Mouse (Mus musculus): ENCODE results near the gene Ptrh1.
A peak's percentile ranks its signal among the peaks of the same experiment; 100 is the strongest.

The Ptrh1 gene

DNA sequence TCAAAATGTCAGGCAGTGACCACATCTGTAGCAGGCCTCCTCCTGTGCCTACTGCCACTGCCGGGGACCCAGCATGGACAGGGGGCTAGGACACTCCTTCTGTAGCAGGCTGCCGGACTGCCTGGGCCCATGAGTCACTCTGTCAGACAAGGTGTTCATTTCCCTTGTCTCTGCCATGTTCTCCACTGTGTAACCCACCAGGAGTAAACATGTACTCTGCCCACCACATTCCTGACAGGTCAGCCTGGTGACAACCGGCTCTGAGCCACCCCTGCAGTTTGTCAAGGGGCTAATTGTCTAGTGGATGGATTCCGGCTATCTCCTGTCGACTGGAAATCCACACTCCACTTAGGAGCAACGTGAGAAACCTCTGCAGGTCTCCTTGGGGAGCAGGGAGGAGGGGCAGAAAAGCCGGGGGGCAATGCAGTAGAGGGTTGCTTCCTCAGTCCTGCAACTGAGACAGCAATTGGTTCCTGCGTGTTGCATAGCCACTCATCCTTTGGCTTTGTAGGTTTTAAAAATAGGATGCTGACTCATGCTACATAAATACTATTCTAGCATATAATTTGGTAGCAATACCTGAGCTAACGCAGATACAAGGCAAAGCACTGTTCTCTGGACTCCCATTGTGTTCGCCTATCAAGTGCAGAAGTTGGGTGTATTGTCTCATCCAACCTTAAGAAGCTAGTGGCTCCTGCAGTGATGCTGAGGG, 22.8 kb downstream of the Ptrh1 start:
- DNase-seq: no peak

DNA sequence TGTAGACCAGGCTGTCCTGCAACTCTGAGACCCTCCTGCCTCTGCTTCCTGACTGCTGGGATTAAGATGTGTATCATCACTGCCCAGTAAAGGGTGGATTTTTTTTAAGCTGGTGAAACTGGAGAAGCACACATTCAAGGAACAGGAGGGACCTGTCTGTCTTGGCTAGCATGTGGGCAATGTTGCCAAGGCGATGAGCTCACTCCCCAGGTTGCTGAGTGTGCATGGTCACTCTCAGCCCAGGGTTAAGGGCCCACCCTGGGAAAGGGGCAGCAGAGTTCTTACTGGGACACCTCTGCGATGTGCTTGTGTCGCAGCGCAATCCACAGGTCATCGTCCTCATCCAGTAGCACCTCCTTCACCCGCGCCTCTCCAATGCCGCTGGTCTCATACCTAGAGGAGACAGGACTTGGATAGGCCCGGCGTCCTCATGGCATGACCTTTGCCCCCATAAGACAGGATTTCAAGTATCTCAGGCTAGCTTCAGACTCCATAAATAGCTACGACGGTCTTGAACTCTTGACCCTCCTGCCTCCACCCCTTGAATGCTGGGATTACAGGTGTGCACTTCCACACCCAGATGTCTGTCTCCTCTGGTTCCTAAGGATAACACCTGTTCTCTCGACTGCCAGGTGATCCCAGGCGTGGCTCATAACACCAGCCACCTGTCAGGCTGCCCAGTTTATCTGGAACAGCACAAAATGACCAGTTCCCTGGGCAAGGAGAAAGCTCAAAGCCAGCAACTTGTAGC, 33.4 kb downstream of the Ptrh1 start:
- DNase-seq: peak in 1 of 2 experiments; percentile 35

DNA sequence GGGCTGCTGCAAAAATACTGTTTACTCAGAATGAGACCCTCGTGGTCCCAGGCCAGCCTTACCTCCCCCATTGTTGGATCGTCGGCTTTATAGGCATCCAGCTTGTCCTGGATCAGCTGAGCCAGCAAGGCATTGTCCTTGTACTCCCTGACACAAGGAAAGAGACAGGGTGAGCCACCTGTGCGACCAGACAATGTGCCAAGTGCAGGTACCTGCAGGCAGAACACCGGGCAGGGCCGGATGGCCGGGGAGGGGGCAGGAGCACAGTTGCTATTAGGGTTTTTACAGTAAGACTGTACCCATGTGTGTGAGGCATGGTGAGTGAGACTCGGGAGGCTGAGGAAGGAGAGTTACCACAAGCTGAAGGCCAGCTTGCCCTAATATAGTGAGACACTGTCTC, 36.4 kb downstream of the Ptrh1 start:
- peak; percentile 71 to 82 for DNase-seq

DNA sequence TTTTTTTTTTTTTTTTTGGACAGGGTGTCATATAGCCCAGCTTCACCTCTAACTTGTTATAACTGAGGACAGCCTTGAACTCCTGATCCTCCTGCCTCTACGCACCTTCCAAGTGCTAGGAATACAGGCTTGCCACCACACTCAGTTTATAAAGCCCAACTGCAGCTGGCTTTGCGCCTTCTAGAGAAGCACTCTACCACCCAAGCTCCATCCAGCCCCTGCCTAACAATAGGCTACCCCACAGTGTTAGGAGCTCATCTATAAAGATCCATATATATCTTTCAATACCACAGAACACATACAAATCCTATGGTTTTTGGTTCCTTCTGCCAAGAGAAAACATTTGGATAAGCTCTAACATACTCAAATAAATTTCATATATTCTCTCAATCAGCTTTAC, 40.9 kb downstream of the Ptrh1 start:
- DNase-seq: peak in 1 of 2 experiments; percentile 52

DNA sequence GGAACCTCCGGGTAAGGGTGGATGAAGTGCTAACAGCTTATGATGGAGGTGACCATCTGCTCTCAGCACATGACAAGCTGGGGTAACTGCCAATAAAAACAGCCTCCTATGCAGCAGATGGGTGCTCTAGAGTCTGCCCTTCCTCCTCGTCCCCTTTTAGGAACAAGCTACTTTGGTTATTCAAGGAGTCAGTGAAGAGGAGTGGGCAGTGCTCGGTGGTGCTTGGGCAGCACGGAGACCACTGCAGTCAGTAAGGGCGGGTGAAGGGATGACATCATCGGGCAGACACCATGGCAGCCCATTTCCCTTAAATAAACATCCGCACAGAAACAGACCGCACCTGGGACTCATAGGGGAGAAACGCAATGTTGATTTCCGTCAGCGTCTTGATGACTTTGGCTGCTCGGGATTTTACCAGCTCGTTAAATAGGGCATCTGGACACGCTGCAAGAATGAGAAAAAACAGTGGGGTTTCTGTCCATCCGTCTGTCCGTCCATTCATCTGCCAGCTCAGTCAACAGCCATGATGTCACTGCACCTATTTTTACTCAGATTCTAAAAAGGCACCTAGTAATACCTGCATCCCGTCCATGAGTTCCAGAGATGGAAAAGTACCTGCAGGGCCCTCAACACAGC, 41.5 kb downstream of the Ptrh1 start:
- peak; percentile 88 to 91 for DNase-seq

DNA sequence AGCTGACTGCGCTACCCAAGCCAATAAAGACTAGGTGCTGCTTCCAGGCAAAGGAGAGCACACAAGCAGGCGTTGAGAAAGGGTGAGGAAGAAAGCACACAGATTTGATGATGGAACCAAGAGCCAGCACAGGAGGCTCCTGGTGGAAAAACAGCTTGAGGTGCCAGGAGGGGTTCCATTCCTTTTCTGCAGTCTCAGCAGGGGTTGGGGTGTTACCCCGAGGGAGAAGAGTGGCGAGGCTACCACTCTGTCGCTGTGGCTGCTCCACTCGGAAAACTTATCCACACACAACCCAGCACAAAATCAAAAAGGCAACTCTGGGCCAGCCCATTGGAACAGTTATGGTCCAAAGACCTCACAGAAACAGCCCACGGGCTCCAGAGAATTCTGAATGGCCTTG, 42.0 kb downstream of the Ptrh1 start:
- no peak for DNase-seq

DNA sequence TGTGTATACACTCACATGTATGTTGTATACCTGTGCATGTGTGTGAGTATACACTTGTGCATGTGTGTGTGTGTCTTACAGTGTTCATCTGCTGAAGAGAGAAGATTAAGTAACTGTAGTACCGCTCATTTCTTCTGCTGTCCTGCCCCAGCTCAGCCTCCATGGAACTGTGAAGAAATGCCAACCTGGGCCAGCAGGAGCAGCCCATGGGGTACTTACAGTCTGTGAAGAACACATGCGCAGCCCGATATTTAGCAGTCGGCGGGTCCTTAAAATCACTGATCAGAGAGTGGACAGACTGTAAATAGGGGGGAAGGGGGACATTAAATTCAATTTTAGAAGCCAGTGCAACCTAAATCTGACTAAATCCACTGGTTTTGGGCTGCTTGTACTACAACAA, 42.6 kb downstream of the Ptrh1 start:
- no peak for DNase-seq

DNA sequence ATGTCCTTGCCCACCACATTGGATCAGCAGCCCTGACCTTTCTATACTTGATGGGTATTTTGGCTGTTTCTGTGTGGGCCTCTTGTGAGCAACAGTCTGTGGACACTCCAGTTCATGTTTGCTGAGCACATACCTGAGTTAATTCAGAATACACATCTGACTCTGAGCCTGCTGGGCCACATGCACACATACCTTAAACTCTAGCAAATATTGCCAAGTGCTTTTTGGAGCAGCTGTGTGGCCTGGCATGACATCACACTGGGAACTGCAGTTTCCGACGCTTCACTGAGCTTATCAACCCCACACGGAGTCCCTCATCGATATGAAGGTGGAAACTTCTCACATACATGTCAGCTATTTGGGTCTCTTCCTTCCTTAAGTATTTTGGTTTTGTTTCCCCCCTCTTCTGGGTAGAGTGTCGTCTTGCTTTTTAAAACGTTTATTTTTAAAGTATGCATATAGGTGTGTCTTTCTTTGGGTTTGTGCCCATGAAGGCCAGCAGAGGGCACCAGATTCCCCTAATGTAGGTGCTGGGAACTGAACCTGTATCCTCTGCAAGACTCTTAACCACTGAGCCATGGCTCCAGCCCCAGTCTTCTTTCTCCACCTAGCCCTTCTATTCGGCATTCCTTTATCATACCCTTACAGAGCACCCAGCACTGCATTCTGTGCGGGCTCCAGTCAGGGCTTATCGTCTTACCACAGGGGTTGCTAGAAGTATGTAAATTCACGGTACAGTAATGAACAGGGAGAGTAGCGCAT, 45.6 kb downstream of the Ptrh1 start:
- peak; percentile 58 to 61 for DNase-seq

DNA sequence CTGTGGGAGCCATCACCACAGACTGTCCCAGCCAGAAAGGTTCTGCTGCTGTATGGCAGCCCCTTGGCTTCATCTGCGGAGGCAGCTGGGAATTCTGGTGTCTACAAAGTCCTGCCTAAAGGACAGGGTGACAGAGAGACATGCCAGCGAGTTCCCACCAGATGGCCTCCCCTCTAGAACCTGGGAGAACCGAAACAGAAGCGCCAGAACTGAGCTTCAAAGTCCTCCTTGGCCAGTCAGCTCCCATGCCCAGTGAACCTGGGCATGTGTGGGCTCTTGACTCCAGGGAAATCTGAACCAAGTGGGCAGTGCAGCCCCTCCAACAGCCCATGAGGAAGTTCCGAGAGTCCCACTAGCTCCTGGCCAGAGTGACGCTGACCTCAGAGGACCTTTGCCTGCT, 47.1 kb downstream of the Ptrh1 start:
- DNase-seq: peak; percentile 54 to 64

DNA sequence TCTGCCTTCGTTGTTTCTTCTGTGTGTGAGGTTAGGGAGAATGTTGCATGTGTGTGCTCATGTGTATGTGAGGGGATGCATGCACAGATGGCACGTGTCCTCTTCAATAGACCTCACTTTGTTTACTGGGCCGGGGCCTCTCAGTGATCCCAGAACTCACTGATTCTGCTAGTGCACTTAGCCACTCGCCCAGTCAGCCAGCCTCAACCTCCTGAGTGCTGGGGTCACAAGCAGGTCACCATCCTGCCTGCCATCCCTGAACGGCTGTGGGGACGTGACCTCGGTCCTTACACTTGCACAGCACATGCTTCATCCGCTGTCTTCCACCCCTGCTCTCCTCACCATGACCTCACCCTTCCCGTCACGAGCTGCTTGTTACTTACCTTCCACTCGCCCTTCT, 47.6 kb downstream of the Ptrh1 start:
- peak in 1 of 2 experiments; percentile 52 for DNase-seq

DNA sequence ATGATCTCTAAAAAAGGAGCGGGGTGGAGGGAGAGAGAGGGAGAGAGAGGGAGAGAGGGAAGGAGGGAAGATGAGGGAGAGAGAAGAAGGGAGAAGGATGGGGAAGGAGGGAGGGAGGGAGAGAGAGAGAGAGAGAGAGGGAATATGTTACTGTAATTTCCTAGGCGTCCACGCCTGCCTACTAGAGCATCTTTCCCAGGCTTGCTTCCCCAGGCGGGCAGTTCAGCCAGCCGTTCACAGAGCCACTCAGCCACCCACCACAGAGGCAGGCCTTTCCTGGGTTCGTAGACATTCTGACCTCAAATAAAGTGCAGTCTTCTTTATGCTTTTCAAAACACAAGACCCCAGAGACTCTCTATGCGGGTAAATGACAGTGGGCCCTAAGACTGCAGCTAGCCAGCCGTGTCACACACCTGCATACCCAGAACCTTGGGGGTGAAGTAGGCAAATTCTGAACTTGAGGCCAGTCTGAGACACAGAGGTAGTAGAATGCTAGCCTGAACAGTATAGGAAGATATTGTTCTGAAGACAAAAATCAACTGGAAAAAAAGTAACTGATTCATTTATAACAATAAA, 48.1 kb downstream of the Ptrh1 start:
- DNase-seq: no peak

DNA sequence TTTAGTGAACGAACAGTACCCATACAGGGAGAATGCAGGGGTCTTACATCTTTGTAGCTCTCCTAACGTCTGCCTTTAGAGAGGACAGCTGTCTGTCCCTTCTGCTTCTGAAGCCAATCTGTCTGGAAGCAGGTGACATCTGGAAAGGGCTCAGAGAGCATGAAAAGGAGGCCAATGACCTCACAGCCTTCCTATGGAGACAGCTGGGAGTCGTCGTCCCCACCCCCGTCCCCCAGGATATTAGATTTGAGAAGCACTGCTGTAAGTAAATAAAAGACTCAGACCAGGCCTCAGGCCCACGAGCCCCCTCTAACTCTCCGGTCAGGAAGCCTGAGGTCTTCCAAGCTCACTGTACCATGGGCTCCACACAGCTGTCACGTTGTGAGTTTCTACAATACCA, 48.6 kb downstream of the Ptrh1 start:
- no peak for DNase-seq

DNA sequence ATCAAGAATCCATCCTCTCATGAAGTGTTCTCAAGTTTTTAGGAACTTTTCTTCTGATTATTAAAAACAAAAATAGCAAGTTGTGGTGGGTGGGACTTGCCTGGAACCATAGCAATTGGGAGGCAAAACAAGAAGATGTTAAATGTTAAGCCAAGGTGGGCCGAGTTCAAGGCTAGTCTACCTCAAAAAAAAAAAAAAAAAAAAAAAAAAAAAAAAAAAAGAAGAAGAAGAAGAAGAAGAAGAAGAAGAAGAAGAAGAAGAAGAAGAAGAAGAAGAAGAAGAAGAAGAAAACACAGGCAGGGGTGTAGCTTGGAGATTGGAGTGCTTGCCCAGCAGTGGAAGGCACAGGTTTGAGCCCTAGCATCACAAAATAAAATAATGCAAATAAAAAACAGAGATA, 49.2 kb downstream of the Ptrh1 start:
- DNase-seq: no peak

DNA sequence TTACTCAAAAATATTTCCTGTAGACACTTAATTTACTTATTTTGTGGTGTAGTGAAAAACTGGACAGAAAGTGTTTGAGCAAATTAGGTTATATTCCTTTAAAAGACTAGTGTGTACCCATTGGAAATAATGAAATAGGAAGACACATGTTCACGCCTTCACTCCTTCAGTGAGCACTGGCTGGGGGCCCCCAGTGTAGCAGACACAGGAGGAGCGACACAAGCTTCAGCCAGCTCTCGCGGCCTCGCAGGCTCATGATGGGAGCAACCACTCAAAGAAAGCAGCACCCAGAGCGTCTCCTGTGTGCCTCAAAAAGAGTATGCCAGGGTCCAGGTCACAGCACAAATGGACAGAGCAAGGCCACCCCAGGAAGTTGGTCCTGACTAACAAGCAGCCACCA, 50.2 kb downstream of the Ptrh1 start:
- no peak for DNase-seq

All from cerebellum, adult 18-20 months (tissue).